Mouse (Mus musculus) midbrain, embryonic 14.5 days (tissue): ENCODE data around the gene Tm4sf19. TPM values are rescaled to one million over a fixed set of nuclear protein-coding genes. Genes with fewer than 3 reads are reported as not detected.

Experiments
- ATAC-seq: fragments of 200-750 bp; cut with Nextera tagmentation; 2 replicates; pipeline ENCODE4 v1.8.0; 2017; ENCODE audit warnings: moderate number of reproducible peaks, moderate library complexity; ENCODE audit not compliant: low FRiP score, low TSS enrichment
- DNase-seq: peaks from one replicate; pipeline ENCODE4 v3.0.0-alpha.2; 2015
- H3K27ac ChIP-seq: fragments of 300-500 bp; sonication (generic); replicated peaks from 2 replicates; pipeline ENCODE4 v1.5.1; 2014; ENCODE audit warnings: mild to moderate bottlenecking, low read depth, low read length, moderate library complexity
- H3K27me3 ChIP-seq: fragments of 300-500 bp; sonication (generic); 2 replicates; pipeline ENCODE4 v1.6.1; 2014; ENCODE audit warnings: low read length, control low read depth, mixed read lengths; ENCODE audit not compliant: control insufficient read depth, insufficient read depth
- H3K36me3 ChIP-seq: fragments of 300-500 bp; sonication (generic); 2 replicates; pipeline ENCODE4 v1.6.1; 2014; ENCODE audit warnings: low read length, control low read depth; ENCODE audit not compliant: control insufficient read depth, insufficient read depth
- H3K4me1 ChIP-seq: fragments of 300-500 bp; sonication (generic); 2 replicates; pipeline ENCODE4 v1.6.1; 2014; ENCODE audit warnings: mild to moderate bottlenecking, antibody characterized with exemption, low read length, control low read depth; ENCODE audit not compliant: control insufficient read depth, insufficient read depth
- H3K4me2 ChIP-seq: fragments of 300-500 bp; sonication (generic); 2 replicates; pipeline ENCODE4 v1.6.1; 2014; ENCODE audit warnings: mild to moderate bottlenecking, low read length, moderate library complexity
- H3K4me3 ChIP-seq: fragments of 300-500 bp; sonication (generic); replicated peaks from 2 replicates; pipeline ENCODE4 v1.5.1; 2014; ENCODE audit warnings: low read depth, low read length
- H3K9ac ChIP-seq: fragments of 300-500 bp; sonication (generic); replicated peaks from 2 replicates; pipeline ENCODE4 v1.6.1; 2014; ENCODE audit warnings: mild to moderate bottlenecking, low read length, moderate library complexity
- H3K9me3 ChIP-seq: fragments of 300-500 bp; sonication (generic); 2 replicates; pipeline ENCODE4 v1.6.1; 2016; ENCODE audit warnings: low read length, control low read depth, mixed read lengths; ENCODE audit not compliant: control insufficient read depth
- WGBS: fragments of 180-500 bp; shearing (Covaris S2); extraction: QIAGEN DNeasy Blood & Tissue Kit; methylation state at CpG from one replicate; pipeline ENCODE4 v1.1.7; 2014; 5-methylcytosine and 5-hydroxymethylcytosine counted together
- polyA plus RNA-seq: library from polyadenylated mRNA; unstranded; fragments of >200 nt; fragmentation: Nextera tagmentation; extraction: Ambion mirVana; gene quantifications from 2 replicates; pipeline ENCODE4 v1.2.1, GENCODE M21; 2014

The Tm4sf19 gene
- polyA plus RNA-seq, 1 experiment from 2014 or later, result not detected

GRCm38 (mm10) chr16:32450133-32450532, 49.8 kb downstream of the Tm4sf19 start:
- WGBS, result 93% methylated on average over 2 of the region's 2 CpGs
- Histone ChIP-seq H3K4me3 (no peak overlapping the region), H3K9ac (no peak overlapping the region), H3K36me3 (peaks cover 29% of the 10 kb centered on the region), H3K4me1 (no peaks in the 10 kb centered on the region), H3K27ac (no peak overlapping the region), H3K27me3 (no peaks in the 10 kb centered on the region), H3K4me2 (no peak overlapping the region), H3K9me3 (no peaks in the 10 kb centered on the region)
- DNase-seq (no peak), ATAC-seq (no peak)

GRCm38 (mm10) chr16:32453102-32453501, 52.8 kb downstream of the Tm4sf19 start:
- Histone ChIP-seq H3K9ac (no peak overlapping the region), H3K36me3 (peaks cover 41% of the 10 kb centered on the region), H3K4me1 (no peaks in the 10 kb centered on the region), H3K27ac (no peak overlapping the region), H3K9me3 (no peaks in the 10 kb centered on the region), H3K27me3 (no peaks in the 10 kb centered on the region), H3K4me3 (no peak overlapping the region), H3K4me2 (no peak overlapping the region)
- whole genome bisulfite sequencing, result 96% methylated on average over 8 of the region's 8 CpGs
- no peak for ATAC-seq
- DNase-seq, result no peak

GRCm38 (mm10) chr16:32454646-32455045, 54.3 kb downstream of the Tm4sf19 start:
- Histone ChIP-seq H3K4me1 (no peaks in the 10 kb centered on the region), H3K4me2 (no peak overlapping the region), H3K9ac (no peak overlapping the region), H3K27me3 (no peaks in the 10 kb centered on the region), H3K27ac (no peak overlapping the region), H3K9me3 (no peaks in the 10 kb centered on the region), H3K36me3 (peaks cover 41% of the 10 kb centered on the region), H3K4me3 (no peak overlapping the region)
- no peak for DNase-seq
- 91% methylated on average over 5 of the region's 5 CpGs for WGBS
- no peak for ATAC-seq

GRCm38 (mm10) chr16:32456086-32456485, 55.8 kb downstream of the Tm4sf19 start:
- Histone ChIP-seq H3K4me1 (no peaks in the 10 kb centered on the region), H3K9me3 (no peaks in the 10 kb centered on the region), H3K4me2 (no peak overlapping the region), H3K27ac (no peak overlapping the region), H3K36me3 (peaks cover 41% of the 10 kb centered on the region), H3K9ac (no peak overlapping the region), H3K27me3 (no peaks in the 10 kb centered on the region), H3K4me3 (no peak overlapping the region)
- no peak for ATAC-seq
- DNase-seq, result no peak

GRCm38 (mm10) chr16:32456761-32457160, 56.5 kb downstream of the Tm4sf19 start:
- H3K27me3 ChIP-seq, result no peaks in the 10 kb centered on the region
- H3K36me3 ChIP-seq, result peaks cover 39% of the 10 kb centered on the region
- no peak overlapping the region for H3K9ac ChIP-seq
- no peaks in the 10 kb centered on the region for H3K4me1 ChIP-seq
- ATAC-seq (no peak), DNase-seq (no peak)
- H3K4me2 ChIP-seq, result no peak overlapping the region
- H3K9me3 ChIP-seq, result no peaks in the 10 kb centered on the region
- no peak overlapping the region for H3K27ac ChIP-seq
- WGBS, result 100% methylated on average over 1 of the region's 1 CpGs
- H3K4me3 ChIP-seq, result no peak overlapping the region

Other genes starting within 250 kb of the Tm4sf19 start
- 3.4 and 8.7 TPM in 2 replicates for gene Nrros, start 234.9 kb upstream of the Tm4sf19 start, polyA plus RNA-seq
- gene Bex6, start 220.7 kb upstream of the Tm4sf19 start, polyA plus RNA-seq, result not detected in 2 replicates
- gene Fbxo45, start 153.3 kb upstream of the Tm4sf19 start, polyA plus RNA-seq, result 15.0 and 15.6 TPM in 2 replicates
- 12.8 and 15.6 TPM in 2 replicates for gene Wdr53, start 153.3 kb upstream of the Tm4sf19 start, polyA plus RNA-seq
- not detected in 2 replicates for gene Smco1, start 129.0 kb upstream of the Tm4sf19 start, polyA plus RNA-seq
- 22.0 and 25.7 TPM in 2 replicates for gene Rnf168, start 123.0 kb upstream of the Tm4sf19 start, polyA plus RNA-seq
- 29.1 and 30.0 TPM in 2 replicates for gene Ubxn7, start 68.2 kb upstream of the Tm4sf19 start, polyA plus RNA-seq
- 34.1 and 40.1 TPM in 2 replicates for gene Tctex1d2, start 19.2 kb downstream of the Tm4sf19 start, polyA plus RNA-seq
- 34.9 and 57.0 TPM in 2 replicates for gene Pcyt1a, start 30.4 kb downstream of the Tm4sf19 start, polyA plus RNA-seq
- gene Slc51a, start 87.4 kb downstream of the Tm4sf19 start, polyA plus RNA-seq, result 0.16 TPM in 1 of 2 replicates, not detected in the other
- not detected in 2 replicates for gene Zdhhc19, start 95.8 kb downstream of the Tm4sf19 start, polyA plus RNA-seq
- gene Tfrc, start 208.4 kb downstream of the Tm4sf19 start, polyA plus RNA-seq, result 31.8 and 69.8 TPM in 2 replicates
- 15.5 and 17.6 TPM in 2 replicates for gene Tnk2, start 243.4 kb downstream of the Tm4sf19 start, polyA plus RNA-seq